Mouse (Mus musculus): ENCODE data around the gene Serpinb6a.
A peak's percentile ranks its signal among the peaks of the same experiment; 100 is the strongest.

The Serpinb6a gene

GRCm38 (mm10) chr13:34002058-34003006 is at the start of gene Serpinb6a, which contains the start of gene Ripk1:
Serpinb6a (minus strand) TSS chr13:34002794.
Ripk1 (plus strand) TSS chr13:34002363.
- DNase-seq (ENCODE audit: low spot score): peak; percentile 83

- no peak for DNase-seq (ENCODE audit: low spot score)
Observed at GRCm38 (mm10) chr13:34051692-34052091, 49.1 kb upstream of the Serpinb6a start.

GRCm38 (mm10) chr13:34050479-34050878 is 47.9 kb upstream of the Serpinb6a start:
- no peak for DNase-seq (ENCODE audit: low spot score)

GRCm38 (mm10) chr13:34047526-34047925 is 44.9 kb upstream of the Serpinb6a start:
- DNase-seq (ENCODE audit: low spot score): no peak

GRCm38 (mm10) chr13:34046421-34047012 is 43.9 kb upstream of the Serpinb6a start:
- peak; percentile 90 for DNase-seq (ENCODE audit: low spot score)

- DNase-seq (ENCODE audit: low spot score): no peak
Observed at GRCm38 (mm10) chr13:34045511-34046249, 43.1 kb upstream of the Serpinb6a start.

- no peak for DNase-seq (ENCODE audit: low spot score)
Observed at GRCm38 (mm10) chr13:34043716-34044393, 41.3 kb upstream of the Serpinb6a start.

GRCm38 (mm10) chr13:34040091-34040490 is 37.5 kb upstream of the Serpinb6a start:
- no peak for DNase-seq (ENCODE audit: low spot score)

- no peak for DNase-seq (ENCODE audit: low spot score)
Observed at GRCm38 (mm10) chr13:34038901-34039341, 36.3 kb upstream of the Serpinb6a start.

GRCm38 (mm10) chr13:34038056-34038432 is 35.5 kb upstream of the Serpinb6a start:
- no peak for DNase-seq (ENCODE audit: low spot score)

- DNase-seq (ENCODE audit: low spot score): peak; percentile 96
Observed at GRCm38 (mm10) chr13:34037172-34038055, 34.8 kb upstream of the Serpinb6a start, which contains the start of gene Bphl. Bphl (plus strand) TSS chr13:34037597.

- DNase-seq (ENCODE audit: low spot score): no peak
Observed at GRCm38 (mm10) chr13:34036726-34037125, 34.1 kb upstream of the Serpinb6a start.

- no peak for DNase-seq (ENCODE audit: low spot score)
Observed at GRCm38 (mm10) chr13:34035424-34035823, 32.8 kb upstream of the Serpinb6a start.

- DNase-seq (ENCODE audit: low spot score): no peak
Observed at GRCm38 (mm10) chr13:34032041-34032440, 29.4 kb upstream of the Serpinb6a start.

- no peak for DNase-seq (ENCODE audit: low spot score)
Observed at GRCm38 (mm10) chr13:34021998-34022397, 19.4 kb upstream of the Serpinb6a start.

GRCm38 (mm10) chr13:34018521-34018920 is 15.9 kb upstream of the Serpinb6a start:
- no peak for DNase-seq (ENCODE audit: low spot score)

GRCm38 (mm10) chr13:34016927-34017569 is 14.5 kb upstream of the Serpinb6a start:
- peak; percentile 60 for DNase-seq (ENCODE audit: low spot score)

- DNase-seq (ENCODE audit: low spot score): no peak
Observed at GRCm38 (mm10) chr13:34007234-34007633, 4.6 kb upstream of the Serpinb6a start.

GRCm38 (mm10) chr13:34003058-34003457 is 464 bp upstream of the Serpinb6a start:
- DNase-seq (ENCODE audit: low spot score): no peak

- DNase-seq (ENCODE audit: low spot score): peak; percentile 86
Observed at GRCm38 (mm10) chr13:33995197-33995596, 7.4 kb downstream of the Serpinb6a start.

Data from adipocyte (in vitro differentiated cells).